Mouse (Mus musculus): ENCODE results near the gene Nudt16l1. TPM values are rescaled to one million over a fixed set of nuclear protein-coding genes. Genes with fewer than 3 reads are reported as not detected.

Nudt16l1 gene
- polyA plus RNA-seq, 1 experiment from 2014 or later: 120 TPM

DNA sequence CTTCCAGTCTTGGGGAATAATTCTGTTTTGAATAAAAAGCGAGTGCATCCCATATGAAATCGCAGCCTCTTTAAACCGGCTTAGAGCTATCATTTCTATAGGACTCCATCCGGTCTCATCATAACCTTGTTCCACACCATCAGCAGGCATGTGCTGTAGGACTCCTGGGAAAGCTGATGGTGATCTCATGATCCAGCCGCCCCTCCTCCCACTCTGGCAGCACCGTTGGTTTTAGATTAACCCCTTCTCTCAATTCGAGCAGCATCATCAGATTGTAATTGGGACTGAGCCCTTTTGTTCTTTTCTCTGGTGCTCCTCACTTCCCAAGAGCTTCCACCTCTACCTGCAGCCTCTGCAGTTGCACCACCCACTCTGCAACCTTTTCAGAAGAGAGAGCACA is 37.4 kb upstream of the Nudt16l1 start:
- ATAC-seq (replicated peaks; ENCODE audit: low FRiP score) (no peak), DNase-seq (ENCODE audit: low spot score) (no peak)
- Histone ChIP-seq H3K9me3 (ENCODE audit: control insufficient read depth, low read length) (no peaks in the 10 kb centered on the region), H3K27ac (ENCODE audit: low read depth, low read length) (no peak overlapping the region), H3K27me3 (ENCODE audit: control insufficient read depth, insufficient read depth, low read length) (no peaks in the 10 kb centered on the region), H3K4me2 (ENCODE audit: low read depth, low read length, severe bottlenecking) (no peak overlapping the region), H3K4me1 (replicated peaks; ENCODE audit: control insufficient read depth, insufficient read depth, low read length) (no peaks in the 10 kb centered on the region), H3K36me3 (ENCODE audit: control insufficient read depth, insufficient read depth, low read length) (no peaks in the 10 kb centered on the region), H3K9ac (ENCODE audit: low read length) (no peak overlapping the region), H3K4me3 (ENCODE audit: low read depth, low read length) (no peak overlapping the region)
- 69% methylated on average over 7 of the region's 7 CpGs for WGBS

DNA sequence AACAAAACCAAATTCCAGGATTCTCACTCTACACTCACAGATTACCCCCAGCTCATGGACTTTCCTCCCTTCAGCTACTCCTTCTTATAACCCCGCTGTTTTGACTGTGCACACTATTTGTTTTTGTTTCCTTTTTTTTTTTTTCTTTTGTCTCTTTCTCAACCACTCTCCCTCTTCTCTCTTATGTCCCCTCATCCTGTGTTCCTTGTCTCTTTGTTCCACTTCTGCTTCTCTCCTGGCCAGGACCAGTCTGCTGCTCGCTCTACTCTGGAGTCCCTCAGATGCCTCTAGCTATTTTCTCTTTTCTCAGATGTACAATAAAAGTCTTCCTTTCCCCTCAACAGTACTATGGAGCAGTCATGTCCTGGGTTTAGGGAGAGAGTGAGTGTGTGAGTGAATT is 36.2 kb upstream of the Nudt16l1 start:
- WGBS: 84% methylated on average over 2 of the region's 2 CpGs
- DNase-seq (ENCODE audit: low spot score) (no peak), ATAC-seq (replicated peaks; ENCODE audit: low FRiP score) (no peak)

DNA sequence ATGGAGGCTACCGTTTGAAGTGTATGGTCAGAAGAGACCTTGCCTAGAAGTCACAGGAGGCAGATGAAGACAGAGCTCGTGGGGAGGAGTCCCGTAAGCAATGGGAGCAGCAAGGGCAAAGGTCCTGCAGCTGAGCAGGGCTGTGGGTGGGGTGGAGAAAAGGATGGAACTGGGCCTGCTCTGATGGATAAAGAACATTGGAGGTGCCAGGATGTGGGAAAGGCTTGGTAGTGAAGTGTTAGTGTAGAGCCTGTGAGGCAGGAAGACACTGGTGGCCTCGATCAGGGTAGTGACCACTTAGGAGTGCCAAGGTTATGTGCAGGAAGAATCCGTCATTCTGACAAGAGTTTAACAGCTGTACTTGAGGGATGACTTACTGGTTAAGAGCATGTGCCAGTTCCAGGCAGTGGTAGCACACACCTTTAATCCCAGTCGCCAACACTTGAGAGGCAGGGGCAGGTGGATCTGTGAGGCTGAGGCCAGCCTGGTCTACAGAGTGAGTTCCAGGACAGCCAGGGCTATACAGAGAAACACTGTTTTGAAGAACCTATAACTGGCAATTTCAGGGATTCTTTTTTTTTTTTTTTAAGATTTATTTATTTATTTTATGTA is 35.0 kb upstream of the Nudt16l1 start:
- no peak overlapping the region for H3K27ac ChIP-seq (ENCODE audit: low read depth, low read length)
- WGBS: 88% methylated on average over 6 of the region's 6 CpGs
- H3K4me3 ChIP-seq (ENCODE audit: low read depth, low read length): no peak overlapping the region
- no peaks in the 10 kb centered on the region for H3K27me3 ChIP-seq (ENCODE audit: control insufficient read depth, insufficient read depth, low read length)
- DNase-seq (ENCODE audit: low spot score) (no peak), ATAC-seq (replicated peaks; ENCODE audit: low FRiP score) (no peak)
- H3K9ac ChIP-seq (ENCODE audit: low read length): no peak overlapping the region
- H3K36me3 ChIP-seq (ENCODE audit: control insufficient read depth, insufficient read depth, low read length): no peaks in the 10 kb centered on the region
- H3K4me2 ChIP-seq (ENCODE audit: low read depth, low read length, severe bottlenecking): no peak overlapping the region
- no peaks in the 10 kb centered on the region for H3K4me1 ChIP-seq (replicated peaks; ENCODE audit: control insufficient read depth, insufficient read depth, low read length)
- no peaks in the 10 kb centered on the region for H3K9me3 ChIP-seq (ENCODE audit: control insufficient read depth, low read length)

More for the DNA sequence above, 36.2 kb upstream of the Nudt16l1 start:
- Histone ChIP-seq H3K27ac (ENCODE audit: low read depth, low read length) (no peak overlapping the region), H3K36me3 (ENCODE audit: control insufficient read depth, insufficient read depth, low read length) (no peaks in the 10 kb centered on the region), H3K9me3 (ENCODE audit: control insufficient read depth, low read length) (no peaks in the 10 kb centered on the region), H3K27me3 (ENCODE audit: control insufficient read depth, insufficient read depth, low read length) (no peaks in the 10 kb centered on the region), H3K4me2 (ENCODE audit: low read depth, low read length, severe bottlenecking) (no peak overlapping the region), H3K9ac (ENCODE audit: low read length) (no peak overlapping the region), H3K4me3 (ENCODE audit: low read depth, low read length) (no peak overlapping the region), H3K4me1 (replicated peaks; ENCODE audit: control insufficient read depth, insufficient read depth, low read length) (no peaks in the 10 kb centered on the region)

DNA sequence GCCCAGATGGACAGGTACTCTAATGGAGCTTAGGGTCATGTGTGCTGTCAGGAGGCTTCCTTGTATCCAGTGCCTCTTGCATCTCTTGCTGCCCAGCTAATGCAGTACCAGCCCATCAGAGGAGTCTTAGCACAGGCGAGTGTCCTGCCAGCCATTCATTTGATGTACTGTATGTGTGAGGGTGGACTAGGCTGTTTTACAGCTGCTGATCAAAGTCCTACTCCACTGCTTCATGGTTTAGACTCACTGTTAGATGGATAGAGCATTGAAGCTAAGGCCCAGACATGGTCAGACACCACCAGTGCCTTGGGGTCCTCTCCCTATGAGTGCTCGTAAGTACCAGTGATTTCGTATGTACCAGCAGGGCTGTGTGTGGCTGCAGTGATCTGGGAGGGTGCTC is 33.7 kb upstream of the Nudt16l1 start:
- Histone ChIP-seq H3K4me1 (replicated peaks; ENCODE audit: control insufficient read depth, insufficient read depth, low read length) (no peaks in the 10 kb centered on the region), H3K36me3 (ENCODE audit: control insufficient read depth, insufficient read depth, low read length) (no peaks in the 10 kb centered on the region), H3K4me2 (ENCODE audit: low read depth, low read length, severe bottlenecking) (no peak overlapping the region), H3K9ac (ENCODE audit: low read length) (no peak overlapping the region), H3K27ac (ENCODE audit: low read depth, low read length) (no peak overlapping the region), H3K9me3 (ENCODE audit: control insufficient read depth, low read length) (no peaks in the 10 kb centered on the region), H3K27me3 (ENCODE audit: control insufficient read depth, insufficient read depth, low read length) (no peaks in the 10 kb centered on the region), H3K4me3 (ENCODE audit: low read depth, low read length) (no peak overlapping the region)
- no peak for DNase-seq (ENCODE audit: low spot score)
- WGBS: 80% methylated on average over 3 of the region's 3 CpGs
- no peak for ATAC-seq (replicated peaks; ENCODE audit: low FRiP score)

DNA sequence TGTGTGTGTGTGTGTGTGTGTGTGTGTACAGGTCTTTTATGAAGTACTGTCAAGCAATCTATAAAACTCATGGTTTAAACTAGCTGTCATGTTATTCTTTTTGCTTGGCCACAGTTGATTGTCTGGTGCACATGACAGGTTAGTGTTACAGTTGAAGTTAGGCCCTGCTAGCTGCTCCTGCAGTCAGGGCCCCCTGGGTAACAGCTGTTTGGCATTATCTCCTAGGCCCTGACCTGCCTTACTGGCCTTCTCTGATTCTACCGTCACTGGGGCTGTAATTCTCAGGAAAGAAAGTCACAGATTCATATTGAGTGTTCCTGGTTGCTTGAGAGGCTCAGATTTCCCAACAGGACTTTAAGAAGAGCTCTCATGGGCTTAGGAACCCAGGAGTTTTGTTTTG is 33.0 kb upstream of the Nudt16l1 start:
- no peaks in the 10 kb centered on the region for H3K27me3 ChIP-seq (ENCODE audit: control insufficient read depth, insufficient read depth, low read length)
- H3K4me3 ChIP-seq (ENCODE audit: low read depth, low read length): no peak overlapping the region
- H3K36me3 ChIP-seq (ENCODE audit: control insufficient read depth, insufficient read depth, low read length): no peaks in the 10 kb centered on the region
- no peaks in the 10 kb centered on the region for H3K4me1 ChIP-seq (replicated peaks; ENCODE audit: control insufficient read depth, insufficient read depth, low read length)
- no peak overlapping the region for H3K4me2 ChIP-seq (ENCODE audit: low read depth, low read length, severe bottlenecking)
- WGBS: 64% methylated on average over 1 of the region's 1 CpGs
- H3K9me3 ChIP-seq (ENCODE audit: control insufficient read depth, low read length): no peaks in the 10 kb centered on the region
- H3K9ac ChIP-seq (ENCODE audit: low read length): no peak overlapping the region
- no peak overlapping the region for H3K27ac ChIP-seq (ENCODE audit: low read depth, low read length)
- no peak for ATAC-seq (replicated peaks; ENCODE audit: low FRiP score)
- DNase-seq (ENCODE audit: low spot score): no peak

DNA sequence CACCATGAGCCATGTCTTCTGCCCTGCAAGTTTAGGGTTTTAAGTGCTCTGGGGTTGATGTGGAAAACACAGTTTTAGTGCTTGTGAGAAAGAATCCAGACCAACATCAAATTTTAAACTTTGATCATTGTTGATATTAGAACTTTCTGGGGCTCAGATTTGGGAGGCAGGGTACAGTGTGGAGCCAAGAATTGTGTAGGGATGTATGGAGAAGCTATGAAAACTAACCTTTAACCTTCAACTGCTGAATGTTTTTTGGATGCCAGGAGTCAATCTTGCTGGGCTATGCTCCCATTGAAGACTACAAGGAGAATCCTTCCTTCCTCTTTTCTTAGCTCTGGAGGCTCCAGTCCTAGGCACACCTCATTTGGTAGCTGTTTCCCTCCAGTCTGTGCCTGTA is 32.0 kb upstream of the Nudt16l1 start:
- H3K9me3 ChIP-seq (ENCODE audit: control insufficient read depth, low read length): no peaks in the 10 kb centered on the region

DNA sequence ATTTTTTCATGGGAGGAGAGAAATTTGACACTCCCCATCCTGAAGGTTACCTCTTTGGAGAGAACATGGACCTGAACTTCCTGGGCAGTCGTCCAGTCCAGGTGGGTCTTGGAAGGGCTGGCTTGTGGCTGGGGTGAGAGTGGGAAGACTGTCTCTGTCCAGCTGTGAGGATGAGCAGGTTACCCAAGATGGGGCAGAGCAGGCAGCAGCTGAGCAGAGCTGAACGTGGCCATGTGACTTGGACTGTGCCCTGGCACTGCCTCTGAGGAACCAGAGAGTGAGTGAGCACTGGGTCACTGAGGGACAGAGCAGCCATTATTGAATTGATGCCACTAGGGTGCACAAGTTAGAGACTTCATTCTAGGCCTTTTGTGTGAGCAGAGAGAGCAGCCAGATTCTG is 31.2 kb upstream of the Nudt16l1 start:
- ATAC-seq (replicated peaks; ENCODE audit: low FRiP score): no peak
- Histone ChIP-seq H3K9me3 (ENCODE audit: control insufficient read depth, low read length) (no peaks in the 10 kb centered on the region), H3K27ac (ENCODE audit: low read depth, low read length) (no peak overlapping the region), H3K4me2 (ENCODE audit: low read depth, low read length, severe bottlenecking) (no peak overlapping the region), H3K4me1 (replicated peaks; ENCODE audit: control insufficient read depth, insufficient read depth, low read length) (no peaks in the 10 kb centered on the region), H3K36me3 (ENCODE audit: control insufficient read depth, insufficient read depth, low read length) (no peaks in the 10 kb centered on the region), H3K9ac (ENCODE audit: low read length) (no peak overlapping the region), H3K27me3 (ENCODE audit: control insufficient read depth, insufficient read depth, low read length) (no peaks in the 10 kb centered on the region), H3K4me3 (ENCODE audit: low read depth, low read length) (no peak overlapping the region)
- DNase-seq (ENCODE audit: low spot score): no peak
- WGBS: 80% methylated on average over 2 of the region's 2 CpGs

More for the DNA sequence above, 32.0 kb upstream of the Nudt16l1 start:
- no peak for DNase-seq (ENCODE audit: low spot score)
- Histone ChIP-seq H3K27me3 (ENCODE audit: control insufficient read depth, insufficient read depth, low read length) (no peaks in the 10 kb centered on the region), H3K36me3 (ENCODE audit: control insufficient read depth, insufficient read depth, low read length) (no peaks in the 10 kb centered on the region), H3K4me3 (ENCODE audit: low read depth, low read length) (no peak overlapping the region), H3K4me1 (replicated peaks; ENCODE audit: control insufficient read depth, insufficient read depth, low read length) (no peaks in the 10 kb centered on the region), H3K9ac (ENCODE audit: low read length) (no peak overlapping the region), H3K27ac (ENCODE audit: low read depth, low read length) (no peak overlapping the region), H3K4me2 (ENCODE audit: low read depth, low read length, severe bottlenecking) (no peak overlapping the region)
- ATAC-seq (replicated peaks; ENCODE audit: low FRiP score): no peak

DNA sequence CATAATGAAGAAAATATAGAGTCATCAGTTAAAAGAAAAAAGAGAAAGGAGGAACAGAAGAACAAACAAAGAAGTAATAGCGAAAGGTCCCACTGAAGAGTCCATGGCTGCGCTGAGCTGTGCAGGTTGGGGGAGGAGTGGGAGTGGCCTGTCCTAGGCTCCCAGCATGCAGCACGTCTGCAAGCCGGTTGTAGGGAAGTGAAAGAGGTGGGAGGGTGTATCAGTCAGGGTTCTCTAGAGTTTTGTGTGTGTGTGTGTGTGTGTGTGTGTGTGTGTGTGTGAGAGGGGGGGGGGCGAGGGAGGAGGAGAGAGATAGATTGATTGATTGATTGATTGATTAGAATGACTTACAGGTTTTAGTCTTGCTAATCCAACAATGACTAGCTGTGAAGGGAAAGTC is 30.6 kb upstream of the Nudt16l1 start:
- 49% methylated on average over 5 of the region's 5 CpGs for WGBS
- no peak for ATAC-seq (replicated peaks; ENCODE audit: low FRiP score)

DNA sequence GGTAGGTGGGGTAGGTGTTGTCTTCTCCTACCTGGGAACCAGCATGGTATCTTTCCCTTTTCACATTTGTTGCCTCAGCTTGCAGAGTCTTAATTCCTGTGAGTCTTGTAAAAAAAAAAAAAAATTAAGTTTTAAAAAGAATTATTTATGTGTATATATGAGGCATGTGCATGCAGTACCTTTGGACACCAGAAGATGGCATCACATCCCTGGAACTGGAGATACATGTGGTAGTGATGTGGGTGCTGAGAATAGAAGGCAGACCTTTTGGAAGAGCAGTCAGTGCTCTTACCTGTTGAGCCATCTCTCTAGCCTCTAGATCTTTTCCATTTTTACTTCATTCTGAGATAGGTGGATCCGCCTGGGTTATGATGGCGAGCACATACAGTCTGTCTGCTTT is 28.8 kb upstream of the Nudt16l1 start:
- DNase-seq (ENCODE audit: low spot score) (no peak), ATAC-seq (replicated peaks; ENCODE audit: low FRiP score) (no peak)
- no peaks in the 10 kb centered on the region for H3K9me3 ChIP-seq (ENCODE audit: control insufficient read depth, low read length)
- 96% methylated on average over 2 of the region's 2 CpGs for WGBS
- H3K4me3 ChIP-seq (ENCODE audit: low read depth, low read length): no peak overlapping the region
- no peak overlapping the region for H3K4me2 ChIP-seq (ENCODE audit: low read depth, low read length, severe bottlenecking)
- no peaks in the 10 kb centered on the region for H3K36me3 ChIP-seq (ENCODE audit: control insufficient read depth, insufficient read depth, low read length)
- H3K9ac ChIP-seq (ENCODE audit: low read length): no peak overlapping the region
- no peak overlapping the region for H3K27ac ChIP-seq (ENCODE audit: low read depth, low read length)
- H3K27me3 ChIP-seq (ENCODE audit: control insufficient read depth, insufficient read depth, low read length): no peaks in the 10 kb centered on the region
- H3K4me1 ChIP-seq (replicated peaks; ENCODE audit: control insufficient read depth, insufficient read depth, low read length): no peaks in the 10 kb centered on the region

More for the DNA sequence above, 30.6 kb upstream of the Nudt16l1 start:
- no peaks in the 10 kb centered on the region for H3K4me1 ChIP-seq (replicated peaks; ENCODE audit: control insufficient read depth, insufficient read depth, low read length)
- H3K27me3 ChIP-seq (ENCODE audit: control insufficient read depth, insufficient read depth, low read length): no peaks in the 10 kb centered on the region
- no peak overlapping the region for H3K4me2 ChIP-seq (ENCODE audit: low read depth, low read length, severe bottlenecking)
- no peak overlapping the region for H3K9ac ChIP-seq (ENCODE audit: low read length)
- no peak overlapping the region for H3K27ac ChIP-seq (ENCODE audit: low read depth, low read length)
- H3K9me3 ChIP-seq (ENCODE audit: control insufficient read depth, low read length): no peaks in the 10 kb centered on the region
- no peak for DNase-seq (ENCODE audit: low spot score)
- no peaks in the 10 kb centered on the region for H3K36me3 ChIP-seq (ENCODE audit: control insufficient read depth, insufficient read depth, low read length)
- H3K4me3 ChIP-seq (ENCODE audit: low read depth, low read length): no peak overlapping the region

Data from forebrain, embryonic 11.5 days (tissue).